Mouse (Mus musculus) embryonic facial prominence, embryonic 11.5 days (tissue): Measurements from ENCODE around the gene Fars2. TPM values are rescaled to one million over a fixed set of nuclear protein-coding genes. Genes with fewer than 3 reads are reported as not detected.
"Not testable (repeated sequence)": the region's sequence is repeated elsewhere in the genome, so short reads cannot be mapped to it uniquely, and the experiment has no call there.

Experiments
- ATAC-seq: fragments of 200-750 bp; cut with Nextera tagmentation; replicated peaks from 2 replicates; pipeline ENCODE4 v1.8.0; 2017; ENCODE audit warnings: low read depth; ENCODE audit not compliant: insufficient number of reproducible peaks, low FRiP score, low TSS enrichment
- DNase-seq: peaks from one replicate; pipeline ENCODE4 v3.0.0-alpha.2; 2015; ENCODE audit warnings: low spot score
- H3K27ac ChIP-seq: fragments of 300-500 bp; sonication (generic); replicated peaks from 2 replicates; pipeline ENCODE4 v1.5.1; 2014; ENCODE audit warnings: mild to moderate bottlenecking, low read depth, low read length, control low read depth
- H3K27me3 ChIP-seq: fragments of 300-500 bp; sonication (generic); 2 replicates; pipeline ENCODE4 v1.6.1; 2014; ENCODE audit warnings: mild to moderate bottlenecking, low read length, moderate library complexity, mixed read lengths; ENCODE audit not compliant: control insufficient read depth, insufficient read depth
- H3K36me3 ChIP-seq: fragments of 300-500 bp; sonication (generic); replicated peaks from 2 replicates; pipeline ENCODE4 v1.6.1; 2014; ENCODE audit warnings: low read depth, mild to moderate bottlenecking, low read length, moderate library complexity, mixed read lengths; ENCODE audit not compliant: control insufficient read depth, insufficient read depth
- H3K4me1 ChIP-seq: fragments of 300-500 bp; sonication (generic); 2 replicates; pipeline ENCODE4 v1.6.1; 2014; ENCODE audit warnings: low read length, mixed read lengths; ENCODE audit not compliant: control insufficient read depth, insufficient read depth
- H3K4me2 ChIP-seq: fragments of 300-500 bp; sonication (generic); 2 replicates; pipeline ENCODE4 v1.6.1; 2014; ENCODE audit warnings: low read depth, mild to moderate bottlenecking, control low read depth, low read length, moderate library complexity
- H3K4me3 ChIP-seq: fragments of 300-500 bp; sonication (generic); 2 replicates; pipeline ENCODE4 v1.5.1; 2014; ENCODE audit warnings: low read depth, low read length, control low read depth
- H3K9ac ChIP-seq: fragments of 300-500 bp; sonication (generic); replicated peaks from 2 replicates; pipeline ENCODE4 v1.6.1; 2014; ENCODE audit warnings: mild to moderate bottlenecking, control low read depth, low read length
- H3K9me3 ChIP-seq: fragments of 300-500 bp; sonication (generic); replicated peaks from 2 replicates; pipeline ENCODE4 v1.6.1; 2016; ENCODE audit warnings: mild to moderate bottlenecking, low read length, inconsistent platforms, mixed read lengths; ENCODE audit not compliant: control insufficient read depth
- WGBS: fragments of 180-500 bp; shearing (Covaris S2); extraction: QIAGEN DNeasy Blood & Tissue Kit; methylation state at CpG from one replicate; pipeline ENCODE4 v1.1.7; 2014; 5-methylcytosine and 5-hydroxymethylcytosine counted together
- polyA plus RNA-seq: library from polyadenylated mRNA; unstranded; fragments of >200 nt; fragmentation: Nextera tagmentation; extraction: Ambion mirVana; gene quantifications from 2 replicates; pipeline ENCODE4 v1.2.1, GENCODE M21; 2014

Gene Fars2
- polyA plus RNA-seq, 1 experiment from 2014 or later = 28.1 TPM

- Histone ChIP-seq H3K36me3 (no peaks in the 10 kb centered on the region), H3K4me1 (no peaks in the 10 kb centered on the region), H3K27me3 (no peaks in the 10 kb centered on the region), H3K9me3 (no peaks in the 10 kb centered on the region), H3K4me2 (no peak overlapping the region), H3K4me3 (no peak overlapping the region), H3K27ac (no peak overlapping the region), H3K9ac (no peak overlapping the region)
- whole genome bisulfite sequencing = 59% methylated on average over 4 of the region's 4 CpGs
- DNase-seq (no peak), ATAC-seq (no peak)
Measured at GRCm38 (mm10) chr13:36416546-36416945, 299.3 kb downstream of the Fars2 start.

GRCm38 (mm10) chr13:36419357-36419756 is 302.1 kb downstream of the Fars2 start:
- no peak overlapping the region for H3K27ac ChIP-seq
- ATAC-seq (no peak), DNase-seq (no peak)
- no peak overlapping the region for H3K9ac ChIP-seq
- no peaks in the 10 kb centered on the region for H3K4me1 ChIP-seq
- no peaks in the 10 kb centered on the region for H3K36me3 ChIP-seq
- no peaks in the 10 kb centered on the region for H3K9me3 ChIP-seq
- H3K4me2 ChIP-seq = no peak overlapping the region
- no peak overlapping the region for H3K4me3 ChIP-seq
- H3K27me3 ChIP-seq = no peaks in the 10 kb centered on the region

GRCm38 (mm10) chr13:36422446-36422845 is 305.2 kb downstream of the Fars2 start:
- H3K27me3 ChIP-seq = no peaks in the 10 kb centered on the region
- H3K27ac ChIP-seq = no peak overlapping the region
- no peak overlapping the region for H3K9ac ChIP-seq
- no peak for DNase-seq
- H3K4me1 ChIP-seq = no peaks in the 10 kb centered on the region
- no peaks in the 10 kb centered on the region for H3K9me3 ChIP-seq
- no peak overlapping the region for H3K4me2 ChIP-seq
- H3K4me3 ChIP-seq = no peak overlapping the region
- no peaks in the 10 kb centered on the region for H3K36me3 ChIP-seq
- no peak for ATAC-seq
- 83% methylated on average over 3 of the region's 3 CpGs for WGBS

- H3K36me3 ChIP-seq, H3K4me3 ChIP-seq, H3K9me3 ChIP-seq, H3K4me2 ChIP-seq, H3K9ac ChIP-seq, H3K27me3 ChIP-seq, H3K27ac ChIP-seq, H3K4me1 ChIP-seq, DNase-seq, ATAC-seq: not testable (repeated sequence)
- 86% methylated on average over 17 of the region's 17 CpGs for WGBS
Measured at GRCm38 (mm10) chr13:36425824-36426705, 308.9 kb downstream of the Fars2 start.

GRCm38 (mm10) chr13:36429500-36430189 is 312.4 kb downstream of the Fars2 start:
- ATAC-seq (no peak), DNase-seq (no peak)
- H3K27me3 ChIP-seq = no peaks in the 10 kb centered on the region
- H3K27ac ChIP-seq = no peak overlapping the region
- no peaks in the 10 kb centered on the region for H3K36me3 ChIP-seq
- 73% methylated on average over 7 of the region's 7 CpGs for WGBS
- no peak overlapping the region for H3K4me3 ChIP-seq
- no peak overlapping the region for H3K4me2 ChIP-seq
- no peak overlapping the region for H3K9ac ChIP-seq
- H3K4me1 ChIP-seq = no peaks in the 10 kb centered on the region
- no peaks in the 10 kb centered on the region for H3K9me3 ChIP-seq

GRCm38 (mm10) chr13:36430420-36431114 is 313.4 kb downstream of the Fars2 start:
- DNase-seq = no peak
- Histone ChIP-seq H3K9ac (no peak overlapping the region), H3K9me3 (no peaks in the 10 kb centered on the region), H3K36me3 (no peaks in the 10 kb centered on the region), H3K4me1 (no peaks in the 10 kb centered on the region), H3K27me3 (no peaks in the 10 kb centered on the region), H3K4me2 (no peak overlapping the region), H3K27ac (no peak overlapping the region), H3K4me3 (no peak overlapping the region)
- 73% methylated on average over 6 of the region's 6 CpGs for WGBS
- ATAC-seq = no peak

GRCm38 (mm10) chr13:36431974-36432518 is 314.8 kb downstream of the Fars2 start:
- Histone ChIP-seq H3K27ac (no peak overlapping the region), H3K9ac (no peak overlapping the region), H3K27me3 (no peaks in the 10 kb centered on the region), H3K36me3 (no peaks in the 10 kb centered on the region), H3K4me2 (no peak overlapping the region), H3K4me1 (no peaks in the 10 kb centered on the region), H3K4me3 (no peak overlapping the region), H3K9me3 (no peaks in the 10 kb centered on the region)
- 94% methylated on average over 8 of the region's 8 CpGs for WGBS
- ATAC-seq (no peak), DNase-seq (no peak)
